ENCODE assay signal across 11 mouse cellular contexts in the genomic region with DNA sequence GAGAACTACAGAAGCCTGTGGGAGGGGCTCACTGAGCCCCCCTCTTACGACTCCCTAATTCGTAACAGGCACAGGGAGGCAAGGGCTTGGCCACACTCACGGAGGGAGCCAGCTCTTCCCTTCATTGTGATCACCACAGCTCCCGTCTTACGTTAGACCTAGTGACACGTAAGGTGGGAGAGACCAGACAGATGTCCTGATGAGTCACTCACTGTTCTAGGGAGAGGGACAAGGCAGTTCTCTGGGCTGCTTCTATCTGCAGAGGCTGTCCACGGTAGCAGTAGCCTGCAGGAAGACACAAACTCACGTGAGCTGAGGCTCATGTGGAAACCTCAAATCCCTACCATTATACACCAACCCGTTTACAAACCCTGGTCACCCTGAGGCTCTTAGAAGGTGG. TPM values are rescaled to one million over a fixed set of nuclear protein-coding genes. Genes with fewer than 3 reads are reported as not detected.
DNase-seq lines count a peak whose midpoint lies in the region; ATAC-seq lines count a peak whose summit lies in the region.
"Had no signal": no experiment of that assay in that cellular context is flagged by ENCODE, and none has a peak within 500 bp of the region (broad histone marks: within the 10 kb centered on the region; RNA-seq: fewer than 3 reads in every experiment).

No protein-coding gene starts in this region.

- H3K27ac ChIP-seq in hindbrain, embryonic 12.5 days: no peak overlapping the region
- no peak overlapping the region for H3K27ac ChIP-seq in hindbrain, embryonic 13.5 days
- H3K27ac ChIP-seq in liver, embryonic 13.5 days: peak overlapping the region; percentile 99

- peaks cover 29% of the 10 kb centered on the region for H3K36me3 ChIP-seq in hindbrain, embryonic 12.5 days
- peaks cover 48% of the 10 kb centered on the region for H3K36me3 ChIP-seq in hindbrain, embryonic 13.5 days
- H3K36me3 ChIP-seq in liver, embryonic 13.5 days: no peaks in the 10 kb centered on the region

- 0 out of 2 replicates have a peak overlapping the region, but pooled peaks have one; percentile 8 for H3K9ac ChIP-seq in hindbrain, embryonic 12.5 days
- H3K9ac ChIP-seq in hindbrain, embryonic 13.5 days: no peak overlapping the region
- peak overlapping the region; percentile 67 for H3K9ac ChIP-seq in liver, embryonic 13.5 days

- no peak for ATAC-seq in hindbrain, embryonic 12.5 days (ENCODE audit: low FRiP score)
- no peak for ATAC-seq in hindbrain, embryonic 13.5 days (ENCODE audit: low FRiP score)
- ATAC-seq in liver, embryonic 13.5 days (ENCODE audit: low read depth): peak; percentile 87
- ATAC-seq: forebrain, embryonic 14.5 days had no signal

- peak; percentile 46 to 50 for DNase-seq in adrenal gland, adult (ENCODE audit: inconsistent age in 2 of 2, low spot score in 1 of 2)
- DNase-seq in adrenal gland, postnatal 25 days: no peak
- peak; percentile 24 for DNase-seq in c-Kit-positive CD71-positive TER-119-positive erythroid progenitor cells, embryonic 14.5 days (ENCODE audit: low spot score)
- no peak for DNase-seq in liver, embryonic 13.5 days
- DNase-seq in thymus, postnatal 0 days (ENCODE audit: low spot score): no peak
- no peak for DNase-seq in adipocyte (ENCODE audit: low spot score)
- DNase-seq: adrenal gland, postnatal 36 days; gastrocnemius, postnatal 10 days had no signal

- peaks cover 20% of the 10 kb centered on the region for H3K4me1 ChIP-seq in hindbrain, embryonic 12.5 days
- peaks cover 39% of the 10 kb centered on the region for H3K4me1 ChIP-seq in hindbrain, embryonic 13.5 days (replicated peaks)
- H3K4me1 ChIP-seq in liver, embryonic 13.5 days (replicated peaks): peaks cover 65% of the 10 kb centered on the region

- WGBS in hindbrain, embryonic 12.5 days: 86% methylated on average over 9 of the region's 9 CpGs
- 78% methylated on average over 9 of the region's 9 CpGs for WGBS in hindbrain, embryonic 13.5 days
- whole genome bisulfite sequencing in liver, embryonic 13.5 days (ENCODE audit: insufficient replicate concordance): 49% methylated on average over 9 of the region's 9 CpGs

- H3K9me3 ChIP-seq in hindbrain, embryonic 12.5 days (replicated peaks): no peaks in the 10 kb centered on the region
- H3K9me3 ChIP-seq in hindbrain, embryonic 13.5 days: no peaks in the 10 kb centered on the region
- no peaks in the 10 kb centered on the region for H3K9me3 ChIP-seq in liver, embryonic 13.5 days (replicated peaks)

- no peak overlapping the region for H3K4me2 ChIP-seq in hindbrain, embryonic 12.5 days (replicated peaks)
- H3K4me2 ChIP-seq in hindbrain, embryonic 13.5 days: no peak overlapping the region
- H3K4me2 ChIP-seq in liver, embryonic 13.5 days: peak overlapping the region; percentile 66

- no peaks in the 10 kb centered on the region for H3K27me3 ChIP-seq in hindbrain, embryonic 12.5 days
- no peaks in the 10 kb centered on the region for H3K27me3 ChIP-seq in hindbrain, embryonic 13.5 days
- H3K27me3 ChIP-seq in liver, embryonic 13.5 days: no peaks in the 10 kb centered on the region

- no peak overlapping the region for H3K4me3 ChIP-seq in hindbrain, embryonic 12.5 days
- no peak overlapping the region for H3K4me3 ChIP-seq in hindbrain, embryonic 13.5 days
- H3K4me3 ChIP-seq in liver, embryonic 13.5 days (replicated peaks): peak overlapping the region; percentile 35

RNA-seq across cellular contexts. Expression of a gene that starts 52.9 kb away (rescaled TPM):
- total RNA-seq in adrenal gland, postnatal 25 days (2021): 28.1 and 38.0 TPM in 2 replicates
- polyA plus RNA-seq in hindbrain, embryonic 12.5 days (2016; fragmentation: Nextera tagmentation; extraction: Ambion mirVana): 43.6 and 48.9 TPM in 2 replicates
- polyA plus RNA-seq in hindbrain, embryonic 13.5 days (2015; fragmentation: Nextera tagmentation; extraction: Ambion mirVana): 45.7 and 46.5 TPM in 2 replicates
- polyA plus RNA-seq in liver, embryonic 13.5 days (2015; fragmentation: Nextera tagmentation; extraction: Ambion mirVana): 15.6 and 18.6 TPM in 2 replicates
- polyA plus RNA-seq in thymus, postnatal 0 days (2015; fragmentation: Nextera tagmentation; extraction: Ambion mirVana): 27.5 and 29.2 TPM in 2 replicates

Comparison
In these comparisons a context has a peak if more than half of its experiments do, and no peak if none do; other contexts are left out.
1. DNase-seq: peak in adrenal gland, adult (2 of 2) and c-Kit-positive CD71-positive TER-119-positive erythroid progenitor cells, embryonic 14.5 days (single experiment); none in adrenal gland, postnatal 25 days (single experiment), liver, embryonic 13.5 days (single experiment), thymus, postnatal 0 days (single experiment) and adipocyte (single experiment).